Mouse (Mus musculus) adrenal gland, adult 8-10 months (tissue): ENCODE results near the gene Cdcp2. TPM values are rescaled to one million over a fixed set of nuclear protein-coding genes. Genes with fewer than 3 reads are reported as not detected.

Source experiments
- DNase-seq: peaks from one replicate; pipeline ENCODE4 v3.0.0; 2022
- total RNA-seq, 4 experiments: library from RNA; stranded (reverse); gene quantifications; 2 replicates each; pipeline ENCODE4 v1.2.4; 2022

Gene Cdcp2
- under 1 TPM; 0.09 to 0.14 (median 0.12) TPM for total RNA-seq

GRCm38 (mm10) chr4:107096841-107097373 is at the start of gene Cdcp2:
Gene Cdcp2 (plus strand): TSS chr4:107096891.
- DNase-seq = no peak

- no peak for DNase-seq
Observed at GRCm38 (mm10) chr4:107047806-107048205, 48.9 kb upstream of the Cdcp2 start.

GRCm38 (mm10) chr4:107048568-107049162 is 48.0 kb upstream of the Cdcp2 start:
- peak; percentile 73 for DNase-seq

- no peak for DNase-seq
Observed at GRCm38 (mm10) chr4:107051889-107052288, 44.8 kb upstream of the Cdcp2 start.

- no peak for DNase-seq
Observed at GRCm38 (mm10) chr4:107052962-107053553, 43.6 kb upstream of the Cdcp2 start.

- no peak for DNase-seq
Observed at GRCm38 (mm10) chr4:107056088-107056487, 40.6 kb upstream of the Cdcp2 start.

- DNase-seq = no peak
Observed at GRCm38 (mm10) chr4:107058346-107058745, 38.3 kb upstream of the Cdcp2 start.

GRCm38 (mm10) chr4:107058781-107059180 is 37.9 kb upstream of the Cdcp2 start:
- DNase-seq = no peak

GRCm38 (mm10) chr4:107061560-107061959 is 35.1 kb upstream of the Cdcp2 start:
- DNase-seq = no peak

- no peak for DNase-seq
Observed at GRCm38 (mm10) chr4:107063214-107063613, 33.5 kb upstream of the Cdcp2 start.

GRCm38 (mm10) chr4:107064394-107065098 is 32.1 kb upstream of the Cdcp2 start:
- DNase-seq = no peak

GRCm38 (mm10) chr4:107066252-107067124 is 30.2 kb upstream of the Cdcp2 start, which contains the start of the genes Mrpl37 and Cyb5rl:
Gene Mrpl37 (minus strand): TSS chr4:107066868.
Gene Cyb5rl (plus strand): TSS chr4:107066988.
- DNase-seq = peak; percentile 95

GRCm38 (mm10) chr4:107067151-107067840 is 29.4 kb upstream of the Cdcp2 start:
- no peak for DNase-seq

GRCm38 (mm10) chr4:107072343-107072742 is 24.3 kb upstream of the Cdcp2 start:
- no peak for DNase-seq

GRCm38 (mm10) chr4:107075456-107075855 is 21.2 kb upstream of the Cdcp2 start:
- DNase-seq = no peak

GRCm38 (mm10) chr4:107078894-107079293 is 17.8 kb upstream of the Cdcp2 start:
- no peak for DNase-seq

- no peak for DNase-seq
Observed at GRCm38 (mm10) chr4:107079716-107080115, 17.0 kb upstream of the Cdcp2 start.

- DNase-seq = no peak
Observed at GRCm38 (mm10) chr4:107082185-107082584, 14.5 kb upstream of the Cdcp2 start.

- no peak for DNase-seq
Observed at GRCm38 (mm10) chr4:107083126-107083525, 13.6 kb upstream of the Cdcp2 start.

- peak; percentile 69 for DNase-seq
Observed at GRCm38 (mm10) chr4:107084343-107084742, 12.3 kb upstream of the Cdcp2 start.

- DNase-seq = peak; percentile 60
Observed at GRCm38 (mm10) chr4:107084858-107085257, 11.8 kb upstream of the Cdcp2 start.

GRCm38 (mm10) chr4:107091696-107092095 is 5.0 kb upstream of the Cdcp2 start:
- DNase-seq = peak; percentile 84
